Mouse (Mus musculus) embryonic fibroblast, embryonic 13.5 days (primary cell): Measurements from ENCODE around the gene Efr3b. TPM values are rescaled to one million over a fixed set of nuclear protein-coding genes. Genes with fewer than 3 reads are reported as not detected.
"Not testable (repeated sequence)": the region's sequence is repeated elsewhere in the genome, so short reads cannot be mapped to it uniquely, and the experiment has no call there.

Experiments
- H3K27ac ChIP-seq: 2 replicates; pipeline ENCODE4 v1.5.1; 2012; ENCODE audit warnings: low read length, control low read depth, inconsistent platforms; ENCODE audit not compliant: insufficient read depth
- H3K4me1 ChIP-seq: 2 replicates; pipeline ENCODE4 v1.6.1; 2011; ENCODE audit warnings: low read length; ENCODE audit not compliant: control insufficient read depth, insufficient read depth
- H3K4me3 ChIP-seq: 2 replicates; pipeline ENCODE4 v1.5.1; 2011; ENCODE audit warnings: mild to moderate bottlenecking, control low read depth, low read length; ENCODE audit not compliant: insufficient read depth
- CTCF ChIP-seq: IDR thresholded peaks from 2 replicates; pipeline ENCODE4 v1.5.1; 2011; ENCODE audit warnings: mild to moderate bottlenecking, control low read depth, low read length, moderate library complexity, borderline replicate concordance; ENCODE audit not compliant: insufficient read depth
- POLR2A ChIP-seq: IDR thresholded peaks from 2 replicates; pipeline ENCODE4 v1.6.1; 2011; ENCODE audit warnings: low read depth, mild to moderate bottlenecking, control low read depth, low read length, moderate library complexity
- polyA plus RNA-seq: library from polyadenylated mRNA; stranded (reverse); fragments of >200 nt; gene quantifications from 2 replicates; pipeline ENCODE4 v1.2.4, GENCODE M21; 2011; ENCODE audit warnings: low read depth; ENCODE audit not compliant: missing spikeins, insufficient read length

The Efr3b gene
- polyA plus RNA-seq, 1 experiment, result 2.1 TPM

GRCm38 (mm10) chr12:3959791-3960543 lies 78.7 kb downstream of the Efr3b start:
- TF ChIP-seq CTCF (no peak), POLR2A (peak; percentile 97)
- H3K4me1 ChIP-seq, result no peaks in the 10 kb centered on the region
- H3K27ac ChIP-seq, result 0 out of 2 replicates have a peak overlapping the region, but pooled peaks have one; percentile 12
- H3K4me3 ChIP-seq, result peak overlapping the region; percentile 45

- Histone ChIP-seq H3K4me3 (no peak overlapping the region), H3K27ac (no peak overlapping the region), H3K4me1 (no peaks in the 10 kb centered on the region)
- TF ChIP-seq POLR2A, result no peak
- TF ChIP-seq CTCF, result no peak
Measured at GRCm38 (mm10) chr12:3956351-3956750, 82.4 kb downstream of the Efr3b start.

- no peak overlapping the region for H3K27ac ChIP-seq
- H3K4me1 ChIP-seq, result no peaks in the 10 kb centered on the region
- TF ChIP-seq CTCF (no peak), POLR2A (no peak)
- H3K4me3 ChIP-seq, result no peak overlapping the region
Measured at GRCm38 (mm10) chr12:3955371-3955770, 83.3 kb downstream of the Efr3b start.

- Histone ChIP-seq H3K27ac (no peak within 1 kb of the TSS), H3K4me1 (no peaks in the 10 kb centered on the region)
- TF ChIP-seq CTCF, result no peak
- TF ChIP-seq POLR2A, result no peak
Measured at GRCm38 (mm10) chr12:3954651-3955050, 84.1 kb downstream of the Efr3b start, which contains the start of gene Pomc. Pomc (plus strand) TSS chr12:3954951.

GRCm38 (mm10) chr12:3947503-3947902 lies 91.2 kb downstream of the Efr3b start:
- H3K4me1 ChIP-seq, result no peaks in the 10 kb centered on the region
- H3K27ac ChIP-seq, result no peak overlapping the region
- TF ChIP-seq POLR2A, result no peak
- TF ChIP-seq CTCF, result no peak
- H3K4me3 ChIP-seq, result no peak overlapping the region

More at GRCm38 (mm10) chr12:3954651-3955050, 84.1 kb downstream of the Efr3b start, which contains the start of gene Pomc:
- H3K4me3 ChIP-seq, result no peak within 1 kb of the TSS

GRCm38 (mm10) chr12:3944454-3945073 lies 94.2 kb downstream of the Efr3b start:
- H3K27ac ChIP-seq, result no peak overlapping the region
- H3K4me1 ChIP-seq, result no peaks in the 10 kb centered on the region
- TF ChIP-seq CTCF, result no peak
- no peak for TF ChIP-seq POLR2A
- no peak overlapping the region for H3K4me3 ChIP-seq

GRCm38 (mm10) chr12:3942026-3942425 lies 96.7 kb downstream of the Efr3b start:
- Histone ChIP-seq H3K4me1 (no peaks in the 10 kb centered on the region), H3K4me3 (no peak overlapping the region), H3K27ac (no peak overlapping the region)
- TF ChIP-seq POLR2A (no peak), CTCF (no peak)

GRCm38 (mm10) chr12:3930090-3930865 lies 108.4 kb downstream of the Efr3b start:
- H3K27ac ChIP-seq, H3K4me1 ChIP-seq, H3K4me3 ChIP-seq: not testable (repeated sequence)

- TF ChIP-seq POLR2A (no peak), CTCF (peak; percentile 32; the same call in 1 of the 2 replicates)
- no peak overlapping the region for H3K27ac ChIP-seq
Measured at GRCm38 (mm10) chr12:3928841-3929240, 109.9 kb downstream of the Efr3b start.

More at GRCm38 (mm10) chr12:3928841-3929240, 109.9 kb downstream of the Efr3b start:
- H3K4me3 ChIP-seq, result no peak overlapping the region
- no peaks in the 10 kb centered on the region for H3K4me1 ChIP-seq
